Mouse (Mus musculus) forebrain, embryonic 15.5 days (tissue): Measurements from ENCODE around the gene Paqr4. TPM values are rescaled to one million over a fixed set of nuclear protein-coding genes. Genes with fewer than 3 reads are reported as not detected.
"Not testable (repeated sequence)": the region's sequence is repeated elsewhere in the genome, so short reads cannot be mapped to it uniquely, and the experiment has no call there.

Experiments used
- ATAC-seq: fragments of 200-750 bp; cut with Nextera tagmentation; replicated peaks from 2 replicates; pipeline ENCODE4 v1.8.0; 2017; ENCODE audit warnings: mild to moderate bottlenecking, moderate TSS enrichment, moderate library complexity
- H3K27ac ChIP-seq: fragments of 300-500 bp; sonication (generic); replicated peaks from 2 replicates; pipeline ENCODE4 v1.5.1; 2015; ENCODE audit warnings: mild to moderate bottlenecking, inconsistent platforms
- H3K27me3 ChIP-seq: fragments of 300-500 bp; sonication (generic); 2 replicates; pipeline ENCODE4 v1.6.1; 2015; ENCODE audit warnings: inconsistent platforms
- H3K36me3 ChIP-seq: fragments of 300-500 bp; sonication (generic); 2 replicates; pipeline ENCODE4 v1.6.1; 2015; ENCODE audit warnings: mild to moderate bottlenecking, inconsistent platforms
- H3K4me1 ChIP-seq: fragments of 300-500 bp; sonication (generic); 2 replicates; pipeline ENCODE4 v1.6.1; 2015; ENCODE audit warnings: inconsistent platforms
- H3K4me2 ChIP-seq: fragments of 300-500 bp; sonication (generic); replicated peaks from 2 replicates; pipeline ENCODE4 v1.6.1; 2015; ENCODE audit warnings: mild to moderate bottlenecking, inconsistent platforms
- H3K4me3 ChIP-seq: fragments of 300-500 bp; sonication (generic); 2 replicates; pipeline ENCODE4 v1.5.1; 2015; ENCODE audit warnings: mild to moderate bottlenecking, inconsistent platforms
- H3K9ac ChIP-seq: fragments of 300-500 bp; sonication (generic); replicated peaks from 2 replicates; pipeline ENCODE4 v1.6.1; 2015; ENCODE audit warnings: mild to moderate bottlenecking, inconsistent platforms
- H3K9me3 ChIP-seq: fragments of 300-500 bp; sonication (generic); 2 replicates; pipeline ENCODE4 v1.6.1; 2016; ENCODE audit warnings: inconsistent platforms
- WGBS: fragments of 180-500 bp; shearing (Covaris S2); methylation state at CpG from one replicate; pipeline ENCODE4 v1.1.7; 2015; ENCODE audit warnings: mixed read lengths; 5-methylcytosine and 5-hydroxymethylcytosine counted together
- polyA plus RNA-seq: library from polyadenylated mRNA; unstranded; fragments of >200 nt; fragmentation: Nextera tagmentation; extraction: Ambion mirVana; gene quantifications from 2 replicates; pipeline ENCODE4 v1.2.1, GENCODE M21; 2015

Paqr4 gene
- 39.4 and 39.7 TPM in 2 replicates for polyA plus RNA-seq

GRCm38 (mm10) chr17:23740598-23741021 is at the start of gene Paqr4:
TSS of gene Paqr4 (minus strand) at chr17:23740867.
- Histone ChIP-seq H3K27me3 (peaks cover 51% of the 10 kb centered on the region), H3K27ac (peak within 1 kb of the TSS; percentile 78), H3K36me3 (peaks cover 13% of the 10 kb centered on the region), H3K4me1 (peaks cover 46% of the 10 kb centered on the region), H3K4me3 (peak within 1 kb of the TSS; percentile 89), H3K9me3 (no peaks in the 10 kb centered on the region), H3K4me2 (peak within 1 kb of the TSS; percentile 94), H3K9ac (peak within 1 kb of the TSS; percentile 78)
- no peak for ATAC-seq
- 7% methylated on average over 13 of the region's 13 CpGs for WGBS

GRCm38 (mm10) chr17:23789749-23790268 is 49.1 kb upstream of the Paqr4 start:
- WGBS, result 13% methylated on average over 8 of the region's 8 CpGs
- ATAC-seq, result no peak
- H3K27ac ChIP-seq, result peak overlapping the region; percentile 83
- H3K36me3 ChIP-seq, result no peaks in the 10 kb centered on the region
- H3K27me3 ChIP-seq, result no peaks in the 10 kb centered on the region
- peaks cover 33% of the 10 kb centered on the region for H3K4me1 ChIP-seq
- H3K4me3 ChIP-seq, result peak overlapping the region; percentile 41
- H3K9ac ChIP-seq, result peak overlapping the region; percentile 66
- H3K9me3 ChIP-seq, result no peaks in the 10 kb centered on the region
- H3K4me2 ChIP-seq, result peak overlapping the region; percentile 69

GRCm38 (mm10) chr17:23788973-23789372 is 48.3 kb upstream of the Paqr4 start:
- Histone ChIP-seq H3K27me3 (no peaks in the 10 kb centered on the region), H3K4me2 (no peak overlapping the region), H3K36me3 (no peaks in the 10 kb centered on the region), H3K4me1 (peaks cover 33% of the 10 kb centered on the region), H3K9me3 (no peaks in the 10 kb centered on the region), H3K27ac (no peak overlapping the region), H3K9ac (no peak overlapping the region), H3K4me3 (no peak overlapping the region)
- 90% methylated on average over 4 of the region's 4 CpGs for WGBS
- no peak for ATAC-seq

GRCm38 (mm10) chr17:23786510-23786931 is 45.9 kb upstream of the Paqr4 start:
- Histone ChIP-seq H3K9me3 (no peaks in the 10 kb centered on the region), H3K27ac (peak overlapping the region; percentile 85), H3K36me3 (no peaks in the 10 kb centered on the region), H3K4me2 (peak overlapping the region; percentile 63), H3K4me1 (peaks cover 31% of the 10 kb centered on the region), H3K9ac (peak overlapping the region; percentile 57), H3K27me3 (no peaks in the 10 kb centered on the region), H3K4me3 (peak overlapping the region; percentile 50)
- peak; percentile 52 for ATAC-seq
- WGBS, result 8% methylated on average over 13 of the region's 13 CpGs

DNA sequence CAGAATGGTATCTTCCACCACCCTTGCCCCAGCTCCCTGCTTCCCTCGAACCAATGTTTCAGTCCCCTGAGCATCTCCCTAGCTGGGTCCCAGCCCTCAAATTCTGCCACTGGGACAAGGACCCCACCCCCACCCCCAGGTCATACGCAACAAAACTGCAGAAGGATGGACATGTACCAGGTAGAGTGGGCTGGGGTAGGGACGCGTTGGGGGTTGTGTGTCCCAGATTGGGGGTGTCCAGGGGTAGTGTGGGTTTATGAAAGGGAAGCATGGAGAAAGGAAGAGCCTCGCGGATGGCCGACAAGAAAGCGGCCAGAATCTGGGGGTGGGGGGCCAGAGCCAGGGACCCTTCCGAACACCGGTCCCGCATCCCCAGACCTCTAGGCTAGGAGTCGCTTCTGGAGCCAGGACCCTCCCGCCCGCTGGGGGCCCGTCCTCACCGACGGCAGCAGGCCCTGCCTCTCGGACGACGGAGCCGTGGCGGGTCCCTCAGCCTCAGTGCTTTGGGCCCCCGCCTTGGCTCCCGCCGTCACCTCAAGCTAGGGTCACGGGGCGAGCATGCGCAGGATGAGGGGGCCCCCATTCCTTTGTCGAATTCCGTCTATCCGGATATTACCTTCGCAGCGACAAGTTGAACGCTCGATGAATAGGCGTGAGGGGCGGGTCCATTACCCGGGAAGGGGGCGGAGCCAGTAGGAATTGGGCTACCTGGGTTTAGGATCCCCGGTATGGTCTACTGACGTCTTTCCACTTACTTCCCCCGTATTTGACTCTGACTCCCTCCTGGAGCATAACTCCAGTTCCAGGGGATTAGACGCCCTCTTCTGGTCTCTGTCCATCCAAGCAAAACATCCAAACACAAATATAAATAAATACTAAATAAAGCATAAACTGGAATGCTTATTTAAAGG is 45.1 kb upstream of the Paqr4 start, which contains the start of gene Flywch2:
Gene Flywch2, minus strand, starts transcription at position 521 of the 911 bp plus-strand sequence.
- no peaks in the 10 kb centered on the region for H3K27me3 ChIP-seq
- 2% methylated on average over 43 of the region's 43 CpGs for WGBS
- H3K4me3 ChIP-seq, result peak within 1 kb of the TSS; percentile 50
- H3K4me1 ChIP-seq, result peaks cover 25% of the 10 kb centered on the region
- H3K27ac ChIP-seq, result peak within 1 kb of the TSS; percentile 85
- H3K9ac ChIP-seq, result peak within 1 kb of the TSS; percentile 57
- H3K36me3 ChIP-seq, result no peaks in the 10 kb centered on the region
- H3K9me3 ChIP-seq, result no peaks in the 10 kb centered on the region
- ATAC-seq, result peak; percentile 84
- peak within 1 kb of the TSS; percentile 63 for H3K4me2 ChIP-seq

DNA sequence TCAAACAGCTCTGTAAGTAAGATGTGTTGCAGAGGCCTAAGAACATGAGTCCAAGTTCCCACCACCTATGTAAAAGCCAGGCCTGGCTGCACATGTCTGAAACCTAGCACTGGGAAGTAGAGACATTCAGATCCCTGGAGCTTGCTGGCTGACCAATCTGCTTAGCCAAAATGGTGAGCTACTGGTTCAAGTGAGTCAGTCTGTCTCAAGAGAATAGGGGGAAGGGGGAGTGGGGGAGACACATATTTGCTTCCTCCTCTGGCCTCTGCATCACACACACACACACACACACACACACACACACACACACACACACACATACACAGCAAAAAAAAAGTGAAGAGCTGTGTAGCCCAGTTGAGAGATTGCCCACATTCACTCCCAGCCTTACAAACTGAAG is 42.7 kb upstream of the Paqr4 start:
- H3K36me3 ChIP-seq, result no peaks in the 10 kb centered on the region
- H3K27me3 ChIP-seq, result no peaks in the 10 kb centered on the region
- H3K27ac ChIP-seq, result no peak overlapping the region
- H3K9me3 ChIP-seq, result no peaks in the 10 kb centered on the region
- no peak overlapping the region for H3K9ac ChIP-seq
- H3K4me2 ChIP-seq, result no peak overlapping the region
- peaks cover 12% of the 10 kb centered on the region for H3K4me1 ChIP-seq
- H3K4me3 ChIP-seq, result no peak overlapping the region
- no peak for ATAC-seq

GRCm38 (mm10) chr17:23778447-23778846 is 37.8 kb upstream of the Paqr4 start:
- Histone ChIP-seq H3K9ac (no peak overlapping the region), H3K27me3 (no peaks in the 10 kb centered on the region), H3K36me3 (no peaks in the 10 kb centered on the region), H3K4me1 (0 out of 2 replicates have a peak, but pooled peaks cover 4% of the 10 kb centered on the region), H3K27ac (no peak overlapping the region), H3K9me3 (no peaks in the 10 kb centered on the region), H3K4me2 (no peak overlapping the region), H3K4me3 (no peak overlapping the region)
- WGBS, result 43% methylated on average over 2 of the region's 2 CpGs
- no peak for ATAC-seq

DNA sequence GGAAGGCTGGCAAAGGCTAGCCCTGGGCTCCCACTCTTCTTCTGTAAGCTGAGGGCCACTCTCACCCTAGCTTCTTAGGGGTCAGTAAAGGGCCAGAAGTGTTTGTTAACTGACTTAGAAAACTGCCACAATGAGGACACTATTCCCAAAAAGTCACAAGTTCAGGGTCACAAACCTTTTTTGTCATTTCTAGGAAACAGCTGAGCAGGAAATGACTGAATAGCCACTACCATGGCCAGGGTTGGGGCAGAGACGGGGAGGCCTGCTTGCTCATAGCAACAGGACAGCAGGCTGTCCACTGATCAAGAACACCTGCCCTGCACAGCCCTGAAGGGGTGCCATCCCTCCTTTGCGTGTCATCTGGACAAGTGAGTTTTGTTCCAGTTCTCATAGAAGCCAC is 36.5 kb upstream of the Paqr4 start:
- Histone ChIP-seq H3K27me3 (no peaks in the 10 kb centered on the region), H3K4me2 (no peak overlapping the region), H3K4me3 (no peak overlapping the region), H3K27ac (no peak overlapping the region), H3K4me1 (peaks cover 5% of the 10 kb centered on the region), H3K9me3 (no peaks in the 10 kb centered on the region), H3K9ac (no peak overlapping the region), H3K36me3 (no peaks in the 10 kb centered on the region)
- 86% methylated on average over 2 of the region's 2 CpGs for WGBS
- ATAC-seq, result no peak

GRCm38 (mm10) chr17:23776216-23776615 is 35.5 kb upstream of the Paqr4 start:
- Histone ChIP-seq H3K4me3 (no peak overlapping the region), H3K27ac (no peak overlapping the region), H3K9me3 (no peaks in the 10 kb centered on the region), H3K4me2 (no peak overlapping the region), H3K9ac (no peak overlapping the region), H3K27me3 (no peaks in the 10 kb centered on the region), H3K36me3 (no peaks in the 10 kb centered on the region), H3K4me1 (peaks cover 8% of the 10 kb centered on the region)
- ATAC-seq, result no peak
- 81% methylated on average over 10 of the region's 10 CpGs for WGBS

- no peak for ATAC-seq
- Histone ChIP-seq H3K27me3 (no peaks in the 10 kb centered on the region), H3K9me3 (no peaks in the 10 kb centered on the region), H3K27ac (no peak overlapping the region), H3K4me1 (peaks cover 21% of the 10 kb centered on the region), H3K4me3 (no peak overlapping the region), H3K4me2 (no peak overlapping the region), H3K9ac (no peak overlapping the region), H3K36me3 (no peaks in the 10 kb centered on the region)
- WGBS, result 5% methylated on average over 12 of the region's 12 CpGs
Measured at GRCm38 (mm10) chr17:23774090-23774489, 33.4 kb upstream of the Paqr4 start.

- Histone ChIP-seq H3K27ac (no peak overlapping the region), H3K4me2 (no peak overlapping the region), H3K4me3 (no peak overlapping the region), H3K36me3 (no peaks in the 10 kb centered on the region), H3K9me3 (no peaks in the 10 kb centered on the region), H3K27me3 (no peaks in the 10 kb centered on the region), H3K9ac (no peak overlapping the region), H3K4me1 (peaks cover 21% of the 10 kb centered on the region)
- 77% methylated on average over 6 of the region's 6 CpGs for WGBS
- ATAC-seq, result no peak
Measured at GRCm38 (mm10) chr17:23773676-23774075, 33.0 kb upstream of the Paqr4 start.

- Histone ChIP-seq H3K27ac (peak overlapping the region; percentile 56), H3K4me3 (peak overlapping the region; percentile 96), H3K4me2 (peak overlapping the region; percentile 50), H3K4me1 (peaks cover 21% of the 10 kb centered on the region)
- H3K9ac ChIP-seq, H3K27me3 ChIP-seq, H3K9me3 ChIP-seq, ATAC-seq, H3K36me3 ChIP-seq: not testable (repeated sequence)
- 85% methylated on average over 2 of the region's 2 CpGs for WGBS
Measured at GRCm38 (mm10) chr17:23772219-23772556, 31.5 kb upstream of the Paqr4 start.
